Mouse (Mus musculus) right cerebral cortex, postnatal 36 days (tissue): ENCODE data around the gene Nom1.

Experiments
- DNase-seq, 2 experiments: peaks; one replicate each; pipeline ENCODE4 v3.0.0; 2022; ENCODE audit warnings: low spot score in 2 of 2, mixed read lengths in 1 of 2

The Nom1 gene

DNA sequence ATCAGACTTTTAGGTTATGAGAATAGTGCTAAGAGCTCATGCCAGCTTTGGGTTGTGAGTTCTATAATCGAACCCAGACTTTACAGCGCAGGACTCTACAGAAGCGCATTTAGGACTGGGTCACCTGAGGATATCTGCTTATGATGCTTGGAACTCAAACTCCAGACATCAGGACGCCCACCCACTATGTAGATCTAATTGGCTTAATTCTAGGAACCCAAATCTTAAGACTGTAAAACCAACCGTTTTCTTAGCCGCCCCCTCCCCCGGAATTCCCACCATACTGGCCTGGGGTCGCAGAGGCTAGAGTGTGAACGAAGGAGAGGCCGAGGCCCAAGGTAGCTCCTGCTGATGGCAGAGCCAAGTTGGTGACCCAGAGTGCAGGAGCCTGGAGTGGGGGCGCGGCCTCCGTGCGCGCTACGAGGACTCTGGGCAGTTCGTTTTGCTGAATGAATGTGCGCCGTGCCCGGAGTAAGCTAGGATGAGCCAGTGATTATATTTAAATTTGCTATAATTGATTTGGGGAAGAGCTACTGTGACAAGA lies 36.5 kb downstream of the Nom1 start:
- no peak for DNase-seq

DNA sequence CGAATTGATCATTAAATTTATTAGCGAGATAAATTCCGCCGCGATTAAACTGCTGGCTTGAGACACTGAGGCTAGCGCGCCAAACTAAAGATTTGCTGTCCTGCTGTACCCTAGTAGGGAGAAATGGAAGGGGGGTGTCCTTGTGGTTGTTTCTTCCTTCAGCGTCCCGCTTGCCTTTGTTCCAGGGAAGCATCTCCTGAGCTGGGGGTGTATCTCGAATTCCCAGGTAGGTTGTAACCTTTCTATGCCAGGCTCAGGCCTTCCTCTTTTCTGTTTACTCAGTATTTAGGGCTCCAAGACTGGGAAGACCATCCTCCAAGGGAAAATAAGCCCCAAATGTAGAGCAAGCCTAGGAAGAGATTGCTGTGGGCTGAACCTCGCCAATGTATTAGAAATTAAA lies 36.9 kb downstream of the Nom1 start:
- no peak for DNase-seq

DNA sequence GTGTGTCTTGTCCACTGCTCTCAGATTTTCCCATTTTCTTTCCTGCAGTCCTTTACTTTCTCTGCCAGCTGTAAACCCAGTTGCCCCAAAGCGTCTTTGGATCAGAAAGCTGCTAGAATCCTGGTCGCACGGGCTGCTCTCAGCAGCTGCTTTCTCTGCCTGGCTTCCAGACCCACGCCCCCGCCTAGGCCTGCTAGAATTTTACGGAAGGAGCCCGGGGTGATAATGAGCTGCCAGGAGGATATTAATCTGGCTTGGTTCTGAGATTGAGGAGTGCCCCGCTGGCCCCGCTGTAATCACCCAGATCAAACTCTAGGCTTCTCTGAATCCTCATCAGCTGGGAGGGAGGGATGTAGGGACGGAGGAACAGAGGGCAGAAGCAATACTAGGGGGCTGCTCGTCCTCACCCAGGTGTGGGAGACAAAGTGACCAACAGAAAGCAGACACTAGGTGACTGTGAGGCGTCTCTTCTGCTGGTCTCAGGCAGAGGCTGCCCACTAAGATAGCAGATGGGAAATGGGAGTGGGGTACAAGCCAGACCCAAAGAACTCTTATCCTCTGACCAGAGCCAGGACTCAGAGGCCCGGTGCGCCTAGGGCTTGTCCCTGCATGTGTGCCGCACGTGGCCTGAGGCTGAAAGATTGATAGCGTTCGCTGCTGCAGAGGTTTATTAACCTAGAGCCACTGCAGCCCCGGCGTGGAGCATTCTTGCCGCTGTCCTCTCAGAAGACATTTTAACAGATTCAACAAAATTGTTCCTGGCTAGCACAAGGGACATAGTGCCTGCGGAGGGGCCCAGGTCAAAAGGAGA lies 37.6 kb downstream of the Nom1 start:
- DNase-seq = no peak

DNA sequence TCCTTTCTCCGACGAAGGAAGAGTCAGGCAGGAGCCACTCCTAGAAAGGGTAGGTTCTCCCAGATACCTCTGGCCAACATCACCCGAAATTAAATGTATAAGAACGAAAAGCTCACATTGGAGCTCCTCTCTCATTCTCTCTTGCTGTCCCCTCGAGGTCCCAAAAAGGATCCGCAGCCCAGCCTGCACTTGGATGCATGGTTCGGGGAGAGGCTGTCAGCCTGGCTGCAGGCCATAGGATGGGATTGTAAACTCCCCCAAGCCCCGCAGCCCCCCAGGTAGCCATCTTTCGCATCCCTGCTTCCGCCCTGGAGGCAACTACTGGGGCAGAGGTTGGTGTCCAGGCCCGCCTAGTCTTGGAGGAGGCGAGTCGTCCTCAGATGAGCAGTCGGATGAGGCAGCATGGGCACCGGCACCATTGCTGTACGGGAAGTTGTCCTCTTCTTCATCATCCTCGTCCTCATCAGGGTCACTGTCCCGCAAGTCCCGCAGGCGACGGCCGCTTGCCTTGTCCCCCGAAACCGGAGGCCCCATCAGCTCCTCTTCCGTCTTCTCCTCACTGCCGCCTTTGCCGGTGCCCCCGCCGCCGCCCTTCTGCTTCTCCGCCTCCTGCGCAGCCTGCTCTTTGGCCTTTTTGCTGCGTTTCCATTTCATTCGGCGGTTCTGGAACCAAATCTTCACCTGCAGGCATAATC lies 39.2 kb downstream of the Nom1 start:
- no peak for DNase-seq

DNA sequence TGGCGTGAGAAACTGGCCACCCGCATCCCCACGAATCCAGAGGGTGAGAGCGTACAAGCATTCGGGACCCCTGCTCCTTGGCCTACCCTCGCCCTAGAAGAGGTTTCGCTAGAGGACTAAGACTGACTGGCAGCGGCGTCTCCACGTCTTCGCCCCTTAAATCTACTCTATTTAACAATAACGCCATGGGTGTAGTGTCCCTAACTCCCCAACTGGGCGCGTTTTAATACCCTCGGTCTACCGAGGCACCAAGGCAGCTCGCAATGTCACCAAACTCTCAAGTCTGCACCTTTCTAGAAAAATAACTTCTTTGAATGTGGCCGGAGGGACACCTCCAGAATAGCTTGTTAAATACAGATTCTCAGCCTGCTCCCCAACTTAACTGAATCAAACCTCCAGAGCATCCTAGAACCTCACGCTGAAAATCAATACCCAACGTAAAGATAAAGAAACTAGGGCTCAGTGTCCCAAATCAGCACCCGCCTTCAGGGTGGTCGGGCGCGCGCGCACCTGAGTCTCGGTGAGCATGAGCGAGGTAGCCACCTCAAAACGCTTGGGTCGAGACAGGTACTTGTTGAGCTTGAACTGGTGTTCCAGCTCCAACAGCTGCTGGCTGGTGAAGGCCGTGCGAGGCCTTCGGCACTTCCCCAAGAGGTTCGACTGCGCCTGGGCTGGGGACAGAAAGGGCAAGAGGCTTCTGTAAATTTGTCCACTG lies 39.9 kb downstream of the Nom1 start:
- DNase-seq = no peak

DNA sequence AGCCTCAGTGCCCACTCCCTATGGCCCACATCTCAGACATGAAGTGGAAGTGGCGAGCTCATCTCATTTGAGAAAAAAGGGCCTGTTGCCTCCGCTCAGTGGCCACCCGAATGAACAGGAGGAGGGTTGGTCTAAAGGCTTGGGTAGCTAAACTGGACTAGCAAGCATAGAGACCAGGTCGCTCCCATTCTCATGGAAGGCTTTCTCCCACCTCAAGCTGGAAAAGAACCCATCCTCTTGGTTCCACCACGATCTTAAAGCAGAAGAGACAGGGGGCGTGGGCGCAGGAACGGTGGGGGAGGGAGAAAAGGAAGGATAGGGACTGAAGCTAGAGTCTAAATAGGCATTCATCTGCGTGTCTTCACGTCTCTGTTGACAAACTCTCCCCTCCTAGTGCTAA lies 40.6 kb downstream of the Nom1 start:
- no peak for DNase-seq

DNA sequence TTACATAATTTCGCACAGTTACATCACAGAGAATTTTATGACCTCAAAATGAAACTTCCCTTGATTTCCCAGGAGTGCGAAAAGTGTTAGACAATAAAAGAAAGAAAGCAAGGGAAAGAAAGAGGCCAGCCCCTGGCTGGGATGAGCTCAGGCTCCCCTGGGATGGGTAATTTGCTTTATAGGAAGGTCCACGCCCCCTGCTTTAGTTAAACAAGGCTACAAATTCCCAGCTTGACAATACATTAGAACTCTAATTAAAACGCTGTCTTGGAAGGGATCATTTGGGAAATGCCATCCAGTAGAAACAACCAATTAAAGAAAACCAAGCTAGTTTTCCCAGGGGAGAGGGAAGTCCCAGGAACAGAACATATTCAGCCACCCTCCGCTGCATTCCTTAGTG lies 41.1 kb downstream of the Nom1 start:
- DNase-seq = no peak

DNA sequence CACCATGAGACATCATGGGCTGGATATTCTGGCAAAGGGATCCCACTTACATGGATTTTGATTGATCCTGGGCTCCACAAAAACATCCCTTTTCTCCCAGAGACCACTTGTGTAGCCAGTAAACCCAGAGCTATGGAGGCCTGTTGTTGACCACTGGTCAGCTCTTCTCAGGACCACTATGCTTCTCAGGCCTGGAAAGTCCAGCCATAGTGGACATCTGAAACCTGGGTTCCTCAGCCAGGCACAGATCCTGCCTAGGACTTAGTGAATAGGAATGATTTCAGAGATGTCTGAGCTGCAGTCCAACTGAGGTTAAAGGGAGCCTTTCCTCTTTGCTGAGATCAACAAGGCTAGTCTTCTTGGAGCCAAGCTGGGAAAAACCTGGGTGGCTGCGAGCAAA lies 41.6 kb downstream of the Nom1 start:
- no peak for DNase-seq

DNA sequence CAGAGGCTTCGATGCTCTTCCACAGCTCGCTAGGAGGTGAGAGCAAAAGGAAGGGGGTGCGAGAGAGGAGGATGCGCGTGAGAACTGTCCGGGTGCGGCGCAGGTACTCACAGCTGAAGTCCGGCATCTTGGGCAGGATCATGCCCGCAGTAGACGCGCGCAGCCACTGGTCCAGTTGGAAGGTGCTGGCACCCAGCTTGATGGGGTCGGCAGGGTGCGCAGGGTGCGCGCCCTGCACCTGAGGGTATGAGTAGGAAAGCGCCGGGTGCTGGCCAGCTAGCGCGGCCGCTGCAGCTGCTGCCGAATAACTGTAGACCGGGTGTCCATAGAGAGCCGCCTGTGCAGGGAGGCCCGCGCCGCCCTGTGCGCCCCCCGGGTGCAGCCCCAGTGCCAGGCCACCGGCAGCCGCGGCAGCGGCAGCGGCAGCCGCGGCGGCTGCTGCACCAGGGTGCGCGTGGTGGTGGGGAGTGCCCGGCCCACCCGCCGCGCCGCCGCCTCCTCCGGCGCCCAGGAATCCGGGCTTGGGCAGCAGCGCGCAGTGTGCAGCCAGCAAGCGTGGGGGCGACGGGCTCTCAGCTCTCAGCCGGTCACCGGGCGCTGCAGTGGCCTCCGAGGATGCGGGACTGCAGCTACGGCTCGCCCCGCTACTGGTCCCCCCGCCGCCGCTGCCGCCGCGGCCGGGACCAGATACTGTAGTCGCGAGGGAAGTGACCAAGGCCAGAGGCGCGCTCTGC lies 43.2 kb downstream of the Nom1 start:
- DNase-seq = no peak

DNA sequence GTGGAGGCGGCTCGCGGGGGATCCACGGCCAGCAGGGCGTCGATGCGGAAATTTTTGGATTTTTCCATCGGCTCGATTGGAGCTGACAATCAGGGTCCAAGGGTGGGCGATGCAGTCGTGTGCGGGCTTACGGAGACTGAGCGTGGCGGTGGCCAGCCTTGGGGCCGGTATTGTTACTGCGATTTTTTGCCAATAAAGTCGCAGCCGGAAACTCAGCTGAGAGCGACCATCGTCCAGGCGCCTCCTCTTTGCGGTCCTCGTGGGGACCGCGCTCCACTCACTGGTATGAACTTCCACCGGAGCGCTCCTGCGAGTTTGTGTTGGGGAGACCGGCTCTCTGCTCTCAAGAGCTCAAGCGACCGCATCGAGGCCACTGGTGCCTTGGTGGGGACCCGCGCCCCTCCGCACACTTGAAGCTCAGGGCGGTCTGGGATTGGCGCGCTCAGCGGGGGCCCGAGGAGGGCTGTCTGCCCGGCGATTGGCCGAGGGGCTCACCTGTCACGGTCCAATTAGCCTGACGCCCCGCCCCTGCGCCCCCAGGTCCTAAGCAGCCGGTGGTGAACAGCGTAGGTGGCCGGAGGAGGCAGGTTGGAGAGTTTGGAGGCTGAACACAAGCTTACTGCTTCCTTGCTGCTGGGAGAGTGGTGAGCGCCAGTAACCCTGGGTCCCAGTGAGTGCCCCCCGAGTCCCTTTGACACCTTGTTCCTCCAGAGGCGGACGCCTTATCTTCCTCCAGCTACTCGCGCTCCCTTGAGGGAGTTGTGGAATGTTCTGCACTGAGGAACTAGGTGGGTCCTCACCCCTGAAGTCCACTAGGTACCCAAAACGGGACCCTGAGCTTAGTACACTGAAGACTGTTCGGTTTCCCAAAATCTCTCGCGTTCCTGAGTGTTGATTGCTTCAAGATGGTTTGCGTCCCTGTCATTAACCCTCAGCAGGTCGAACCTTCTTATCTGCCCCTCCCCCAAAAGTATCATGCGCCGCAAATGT lies 44.0 kb downstream of the Nom1 start, which contains the start of gene Mnx1:
Gene Mnx1, minus strand, starts transcription at position 263 of the 990 bp plus-strand sequence.
- no peak for DNase-seq

DNA sequence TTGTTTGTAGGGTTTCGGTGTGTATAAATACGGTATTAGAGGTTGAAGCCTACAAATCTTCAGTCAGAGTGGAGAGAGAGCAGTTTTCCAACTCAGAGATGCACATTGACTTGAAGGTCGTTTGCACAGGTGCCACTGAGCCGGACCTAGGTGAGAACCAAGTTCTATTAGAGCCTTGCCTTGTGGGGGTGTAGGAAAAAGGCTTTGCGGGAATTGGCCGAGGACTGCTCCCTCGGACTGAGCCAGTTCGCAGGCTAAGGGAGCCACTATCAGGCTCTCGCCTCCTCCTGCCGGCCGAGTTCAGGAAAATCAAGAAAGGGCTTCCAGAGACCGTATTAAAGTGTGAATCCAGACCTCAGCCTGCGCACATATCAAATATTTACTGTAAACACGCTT lies 44.7 kb downstream of the Nom1 start:
- no peak for DNase-seq

DNA sequence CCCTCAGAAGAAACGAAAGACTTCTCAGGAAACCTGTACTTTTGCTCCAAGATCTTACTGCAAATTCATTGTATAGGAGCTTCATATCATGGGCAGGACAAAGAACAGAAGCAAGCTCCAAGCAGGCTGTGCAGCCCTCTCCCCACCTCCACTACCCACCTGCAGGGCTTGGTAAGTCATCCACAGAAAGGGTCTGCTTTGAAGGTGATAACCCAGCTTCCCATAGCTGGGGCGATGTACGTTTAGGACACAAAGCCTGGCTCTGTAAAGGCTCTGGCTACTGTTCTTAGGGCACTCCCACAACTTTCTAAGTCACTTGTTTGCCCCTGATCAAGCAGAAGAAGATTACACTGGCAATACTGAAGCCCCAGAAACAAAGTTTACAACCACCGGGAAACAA lies 49.3 kb downstream of the Nom1 start:
- no peak for DNase-seq

DNA sequence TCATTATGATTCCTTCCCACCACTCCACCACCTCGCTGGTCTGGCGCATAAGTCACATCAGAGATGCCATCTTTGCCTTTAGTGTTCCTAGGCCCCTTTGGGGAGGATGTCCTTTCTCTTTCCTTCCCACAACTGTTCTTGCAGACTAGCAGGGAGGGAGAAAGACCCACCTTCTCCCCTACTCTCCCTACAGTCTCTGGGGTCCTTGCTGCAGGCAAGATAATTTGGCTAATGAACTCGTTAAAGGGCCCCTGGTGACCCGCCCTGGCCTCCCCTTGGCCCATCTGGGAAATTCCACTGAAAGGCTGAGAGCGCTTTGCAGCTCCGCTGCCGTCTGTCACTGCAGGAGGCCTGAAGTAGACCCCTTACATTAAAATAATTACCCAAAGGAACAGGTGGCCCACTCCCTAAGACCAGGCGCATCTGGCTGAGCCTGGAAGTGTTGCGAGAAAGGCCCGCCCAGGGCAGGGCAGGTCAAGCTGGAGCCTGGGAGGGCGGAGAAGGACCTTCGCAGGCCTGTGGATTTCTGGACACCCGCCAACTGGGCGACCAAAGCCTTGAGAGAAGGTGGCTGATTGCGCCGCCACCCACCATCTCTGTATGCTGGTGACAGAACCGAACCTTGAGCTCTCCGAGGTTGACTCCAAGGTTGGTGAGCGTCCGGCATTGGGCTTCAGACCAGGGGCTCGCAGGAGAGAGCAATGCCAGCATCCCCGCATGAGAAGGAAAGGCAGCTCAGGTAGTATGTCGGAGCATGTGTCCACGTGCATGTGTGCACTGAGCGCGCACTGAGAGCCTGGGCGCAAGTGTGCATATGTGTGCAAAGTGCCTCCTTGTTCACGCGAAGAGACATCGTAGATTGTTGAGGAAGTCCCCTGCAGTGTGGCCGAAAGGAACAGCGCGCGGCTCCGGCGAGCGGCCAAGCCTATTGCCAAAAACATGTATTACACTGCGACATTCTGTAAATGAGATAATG lies 50.8 kb downstream of the Nom1 start:
- DNase-seq = no peak

DNA sequence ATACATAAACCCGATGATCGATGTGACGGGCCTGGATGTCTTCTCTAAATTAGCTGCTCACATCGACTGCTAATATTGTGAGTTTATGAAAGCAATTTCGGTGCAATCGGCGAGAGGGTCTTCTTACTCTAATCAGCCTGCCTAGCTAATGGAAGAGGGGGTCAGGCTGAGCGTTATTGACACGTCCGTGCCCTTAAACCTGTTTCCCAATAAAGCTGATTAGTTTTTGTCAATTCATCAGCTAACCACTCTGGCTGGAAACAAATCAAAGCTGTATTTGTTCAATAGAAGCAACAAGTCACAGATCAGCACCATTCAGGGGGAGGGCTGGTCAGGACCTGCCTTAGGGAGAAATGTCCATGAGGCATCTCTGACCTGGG lies 51.5 kb downstream of the Nom1 start:
- DNase-seq = no peak

DNA sequence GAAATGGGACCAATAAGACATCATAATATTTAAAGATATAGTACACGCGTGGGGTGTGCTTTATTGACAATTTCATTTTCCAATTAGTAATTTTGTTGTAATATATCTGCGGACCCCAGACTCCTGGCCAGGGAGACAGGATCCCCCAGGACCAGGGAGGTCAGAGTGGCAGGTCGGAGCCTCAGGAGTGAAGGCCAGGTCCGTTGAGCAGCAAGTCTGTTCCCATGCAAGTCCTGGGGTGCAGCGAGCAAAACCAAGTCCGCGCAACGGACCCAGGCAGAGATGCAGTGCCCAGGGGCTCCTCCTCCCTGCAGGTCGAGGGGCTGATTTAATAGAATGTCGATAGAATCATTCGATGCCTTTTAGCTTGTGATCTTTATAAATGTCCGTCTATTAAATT lies 52.9 kb downstream of the Nom1 start:
- no peak for DNase-seq

DNA sequence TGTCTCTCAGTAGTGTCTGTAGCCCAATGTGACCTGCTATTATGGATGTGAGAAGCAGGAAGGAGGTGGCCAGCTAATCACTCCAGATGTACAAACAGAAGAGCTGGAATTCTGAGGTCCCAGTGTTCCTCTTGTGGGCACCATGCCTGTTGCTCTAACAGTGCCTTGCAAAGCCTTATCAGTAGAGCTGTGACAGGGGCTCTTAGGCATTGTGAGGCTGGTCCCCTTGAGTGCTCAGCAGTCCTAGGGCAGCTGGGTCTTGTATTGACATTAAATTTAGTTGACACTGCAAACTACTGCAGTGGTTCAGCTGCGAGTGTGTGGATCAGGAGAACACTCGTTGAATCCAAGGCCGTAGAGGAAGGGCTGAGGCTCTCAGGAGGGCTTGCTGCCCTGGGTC lies 72.5 kb downstream of the Nom1 start:
- DNase-seq = no peak
